Mouse (Mus musculus): ENCODE measurements around the gene Trmt44. TPM values are rescaled to one million over a fixed set of nuclear protein-coding genes. Genes with fewer than 3 reads are reported as not detected.

Gene Trmt44
- polyA plus RNA-seq, 1 experiment: 6.3 TPM

- no peak for DNase-seq
- Histone ChIP-seq H3K27me3 (ENCODE audit: control insufficient read depth, insufficient read depth, low read length) (no peaks in the 10 kb centered on the region), H3K4me1 (ENCODE audit: control insufficient read depth, insufficient read depth, low read length) (no peaks in the 10 kb centered on the region), H3K27ac (ENCODE audit: insufficient read depth, low read length) (no peak overlapping the region), H3K4me3 (replicated peaks; ENCODE audit: insufficient read depth, low read depth, low read length) (no peak overlapping the region)
- TF ChIP-seq CTCF (IDR thresholded peaks at IDR 0.05; ENCODE audit: borderline replicate concordance, insufficient read depth, low read depth, low read length): no peak
- no peak for TF ChIP-seq POLR2A (IDR thresholded peaks at IDR 0.05; ENCODE audit: borderline replicate concordance, insufficient read depth, low read length)
- WGBS: 68% methylated on average over 3 of the region's 3 CpGs
Observed at GRCm38 (mm10) chr5:35536271-35536670, 38.6 kb downstream of the Trmt44 start.

GRCm38 (mm10) chr5:35531586-35531985 lies 43.3 kb downstream of the Trmt44 start:
- no peak overlapping the region for H3K4me3 ChIP-seq (replicated peaks; ENCODE audit: insufficient read depth, low read depth, low read length)
- no peak for DNase-seq
- no peaks in the 10 kb centered on the region for H3K27me3 ChIP-seq (ENCODE audit: control insufficient read depth, insufficient read depth, low read length)
- no peaks in the 10 kb centered on the region for H3K4me1 ChIP-seq (ENCODE audit: control insufficient read depth, insufficient read depth, low read length)
- WGBS: 18% methylated on average over 10 of the region's 10 CpGs
- no peak for TF ChIP-seq CTCF (IDR thresholded peaks at IDR 0.05; ENCODE audit: borderline replicate concordance, insufficient read depth, low read depth, low read length)
- TF ChIP-seq POLR2A (IDR thresholded peaks at IDR 0.05; ENCODE audit: borderline replicate concordance, insufficient read depth, low read length): no peak
- no peak overlapping the region for H3K27ac ChIP-seq (ENCODE audit: insufficient read depth, low read length)

- no peak overlapping the region for H3K4me3 ChIP-seq (replicated peaks; ENCODE audit: insufficient read depth, low read depth, low read length)
- H3K27ac ChIP-seq (ENCODE audit: insufficient read depth, low read length): no peak overlapping the region
- H3K4me1 ChIP-seq (ENCODE audit: control insufficient read depth, insufficient read depth, low read length): no peaks in the 10 kb centered on the region
- DNase-seq: peak in 1 of 2 experiments; percentile 28
- TF ChIP-seq CTCF (IDR thresholded peaks at IDR 0.05; ENCODE audit: borderline replicate concordance, insufficient read depth, low read depth, low read length) (peak; percentile 66), POLR2A (IDR thresholded peaks at IDR 0.05; ENCODE audit: borderline replicate concordance, insufficient read depth, low read length) (no peak)
- WGBS: 16% methylated on average over 4 of the region's 4 CpGs
- no peaks in the 10 kb centered on the region for H3K27me3 ChIP-seq (ENCODE audit: control insufficient read depth, insufficient read depth, low read length)
Observed at GRCm38 (mm10) chr5:35530442-35530841, 44.4 kb downstream of the Trmt44 start.

DNA sequence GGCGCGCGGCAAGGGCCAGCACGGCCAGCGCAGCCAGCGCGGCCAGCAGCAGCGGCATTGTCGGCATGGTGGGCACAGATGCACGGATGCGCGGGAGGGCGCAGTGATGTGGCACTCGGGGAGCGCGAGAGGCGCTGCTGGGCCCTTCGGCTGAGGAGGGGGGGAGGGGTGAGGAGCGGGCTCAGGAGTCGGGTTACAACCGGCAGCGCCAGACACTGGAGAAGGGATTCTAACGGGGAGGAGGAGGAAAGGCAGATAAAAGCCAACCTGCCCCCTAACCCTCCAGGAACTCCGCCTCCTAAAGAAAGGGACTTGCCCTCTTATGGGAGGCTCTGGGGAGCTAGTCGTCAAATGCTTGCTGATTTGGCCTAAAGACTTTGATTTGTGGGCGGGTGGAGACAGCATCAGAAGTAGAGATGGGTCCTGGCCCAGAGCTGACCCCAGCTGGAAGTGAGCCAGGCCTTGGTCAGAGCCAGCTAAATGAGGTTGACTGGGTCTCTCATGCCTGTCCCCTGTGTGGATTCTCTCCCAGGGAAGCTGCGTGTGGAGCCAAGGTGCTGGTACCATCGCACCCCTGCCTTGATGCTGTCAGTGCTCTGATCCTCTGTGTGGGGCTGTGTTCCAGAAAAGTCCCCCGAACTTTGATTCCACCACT lies 49.3 kb downstream of the Trmt44 start, which contains the start of gene Cpz:
Gene Cpz, minus strand, starts transcription at position 230 of the 655 bp plus-strand sequence.
- no peak within 1 kb of the TSS for H3K27ac ChIP-seq (ENCODE audit: insufficient read depth, low read length)
- TF ChIP-seq POLR2A (IDR thresholded peaks at IDR 0.05; ENCODE audit: borderline replicate concordance, insufficient read depth, low read length) (no peak), CTCF (IDR thresholded peaks at IDR 0.05; ENCODE audit: borderline replicate concordance, insufficient read depth, low read depth, low read length) (no peak)
- no peak within 1 kb of the TSS for H3K4me3 ChIP-seq (replicated peaks; ENCODE audit: insufficient read depth, low read depth, low read length)
- WGBS: 5% methylated on average over 29 of the region's 29 CpGs
- no peak for DNase-seq
- no peaks in the 10 kb centered on the region for H3K27me3 ChIP-seq (ENCODE audit: control insufficient read depth, insufficient read depth, low read length)
- H3K4me1 ChIP-seq (ENCODE audit: control insufficient read depth, insufficient read depth, low read length): no peaks in the 10 kb centered on the region

GRCm38 (mm10) chr5:35524381-35524780 lies 50.5 kb downstream of the Trmt44 start:
- H3K27ac ChIP-seq (ENCODE audit: insufficient read depth, low read length): no peak overlapping the region
- no peak for DNase-seq
- H3K27me3 ChIP-seq (ENCODE audit: control insufficient read depth, insufficient read depth, low read length): no peaks in the 10 kb centered on the region
- H3K4me3 ChIP-seq (replicated peaks; ENCODE audit: insufficient read depth, low read depth, low read length): no peak overlapping the region
- TF ChIP-seq CTCF (IDR thresholded peaks at IDR 0.05; ENCODE audit: borderline replicate concordance, insufficient read depth, low read depth, low read length) (no peak), POLR2A (IDR thresholded peaks at IDR 0.05; ENCODE audit: borderline replicate concordance, insufficient read depth, low read length) (no peak)
- no peaks in the 10 kb centered on the region for H3K4me1 ChIP-seq (ENCODE audit: control insufficient read depth, insufficient read depth, low read length)
- WGBS: 85% methylated on average over 2 of the region's 2 CpGs

DNA sequence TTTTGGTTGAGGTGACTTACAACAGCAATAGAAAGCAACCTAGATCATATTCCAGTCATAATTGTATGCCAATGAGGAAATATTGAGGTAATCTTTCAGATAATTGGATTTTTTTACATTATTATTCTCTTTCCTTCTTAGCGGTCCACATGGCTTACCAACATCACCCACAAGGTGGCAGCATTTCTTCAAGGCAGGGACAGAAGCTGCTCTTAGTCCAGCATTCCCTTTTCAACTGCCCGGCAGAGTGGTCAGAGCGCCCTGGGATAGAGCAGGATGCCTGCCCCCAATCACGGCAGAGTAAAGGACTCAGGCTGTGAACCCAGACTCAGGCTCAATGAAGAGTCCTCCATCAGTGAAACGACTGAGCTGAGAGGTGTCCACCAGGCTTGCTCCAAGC lies 51.1 kb downstream of the Trmt44 start:
- Histone ChIP-seq H3K4me3 (replicated peaks; ENCODE audit: insufficient read depth, low read depth, low read length) (no peak overlapping the region), H3K4me1 (ENCODE audit: control insufficient read depth, insufficient read depth, low read length) (no peaks in the 10 kb centered on the region), H3K27me3 (ENCODE audit: control insufficient read depth, insufficient read depth, low read length) (no peaks in the 10 kb centered on the region), H3K27ac (ENCODE audit: insufficient read depth, low read length) (no peak overlapping the region)
- DNase-seq: peak; percentile 44 to 64
- TF ChIP-seq POLR2A (IDR thresholded peaks at IDR 0.05; ENCODE audit: borderline replicate concordance, insufficient read depth, low read length) (no peak), CTCF (IDR thresholded peaks at IDR 0.05; ENCODE audit: borderline replicate concordance, insufficient read depth, low read depth, low read length) (peak; percentile 88)
- 3% methylated on average over 5 of the region's 5 CpGs for WGBS

- TF ChIP-seq CTCF (IDR thresholded peaks at IDR 0.05; ENCODE audit: borderline replicate concordance, insufficient read depth, low read depth, low read length): no peak
- TF ChIP-seq POLR2A (IDR thresholded peaks at IDR 0.05; ENCODE audit: borderline replicate concordance, insufficient read depth, low read length): no peak
- Histone ChIP-seq H3K4me1 (ENCODE audit: control insufficient read depth, insufficient read depth, low read length) (no peaks in the 10 kb centered on the region), H3K4me3 (replicated peaks; ENCODE audit: insufficient read depth, low read depth, low read length) (no peak overlapping the region), H3K27me3 (ENCODE audit: control insufficient read depth, insufficient read depth, low read length) (no peaks in the 10 kb centered on the region), H3K27ac (ENCODE audit: insufficient read depth, low read length) (no peak overlapping the region)
- DNase-seq: no peak
- 52% methylated on average over 11 of the region's 11 CpGs for WGBS
Observed at GRCm38 (mm10) chr5:35516781-35517180, 58.1 kb downstream of the Trmt44 start.

- Histone ChIP-seq H3K4me1 (ENCODE audit: control insufficient read depth, insufficient read depth, low read length) (no peaks in the 10 kb centered on the region), H3K27ac (ENCODE audit: insufficient read depth, low read length) (no peak overlapping the region), H3K27me3 (ENCODE audit: control insufficient read depth, insufficient read depth, low read length) (no peaks in the 10 kb centered on the region), H3K4me3 (replicated peaks; ENCODE audit: insufficient read depth, low read depth, low read length) (no peak overlapping the region)
- 14% methylated on average over 5 of the region's 5 CpGs for WGBS
- DNase-seq: peak; percentile 40 to 51
- TF ChIP-seq CTCF (IDR thresholded peaks at IDR 0.05; ENCODE audit: borderline replicate concordance, insufficient read depth, low read depth, low read length): peak; percentile 90
- no peak for TF ChIP-seq POLR2A (IDR thresholded peaks at IDR 0.05; ENCODE audit: borderline replicate concordance, insufficient read depth, low read length)
Observed at GRCm38 (mm10) chr5:35510589-35510988, 64.3 kb downstream of the Trmt44 start.

Other genes starting within 250 kb of the Trmt44 start
- gene Hmx1, start 186.0 kb downstream of the Trmt44 start, polyA plus RNA-seq (2012; rRNA removed): not detected in 2 replicates
- gene Cpz, start 49.4 kb downstream of the Trmt44 start, polyA plus RNA-seq (2012; rRNA removed): 0.36 and 0.57 TPM in 2 replicates
- gene Acox3, start 8.0 kb upstream of the Trmt44 start, polyA plus RNA-seq (2012; rRNA removed): 33.3 and 33.7 TPM in 2 replicates
- gene Htra3, start 104.7 kb upstream of the Trmt44 start, polyA plus RNA-seq (2012; rRNA removed): 7.1 and 9.5 TPM in 2 replicates
- 1.2 and 1.7 TPM in 2 replicates for gene Sh3tc1, start 164.9 kb upstream of the Trmt44 start, polyA plus RNA-seq (2012; rRNA removed)
- 89.2 and 99.9 TPM in 2 replicates for gene Ablim2, start 182.8 kb upstream of the Trmt44 start, polyA plus RNA-seq (2012; rRNA removed)

Data from cerebellum, adult 2 months (tissue).